Mouse (Mus musculus) retina, embryonic 14.5 days (tissue): ENCODE data around the gene Ano8.
A peak's percentile ranks its signal among the peaks of the same experiment; 100 is the strongest.

Source experiments
- DNase-seq: peaks from one replicate; pipeline ENCODE4 v3.0.0-alpha.2; 2015; ENCODE audit warnings: low spot score

Gene Ano8

GRCm38 (mm10) chr8:71470913-71471255 is 14.9 kb downstream of the Ano8 start:
- no peak for DNase-seq

- DNase-seq: no peak
Measured at GRCm38 (mm10) chr8:71470146-71470912, 15.4 kb downstream of the Ano8 start.

GRCm38 (mm10) chr8:71469411-71469810 is 16.4 kb downstream of the Ano8 start:
- DNase-seq: peak; percentile 74

- DNase-seq: peak; percentile 99
Measured at GRCm38 (mm10) chr8:71468916-71469315, 16.8 kb downstream of the Ano8 start, which contains the start of gene Dda1. Dda1 (plus strand) TSS chr8:71469199.

- no peak for DNase-seq
Measured at GRCm38 (mm10) chr8:71468001-71468400, 17.8 kb downstream of the Ano8 start.

- DNase-seq: no peak
Measured at GRCm38 (mm10) chr8:71467201-71467600, 18.6 kb downstream of the Ano8 start.

- DNase-seq: no peak
Measured at GRCm38 (mm10) chr8:71466198-71466597, 19.6 kb downstream of the Ano8 start.

- no peak for DNase-seq
Measured at GRCm38 (mm10) chr8:71465733-71466132, 20.0 kb downstream of the Ano8 start.

- peak; percentile 100 for DNase-seq
Measured at GRCm38 (mm10) chr8:71464513-71465500, 21.0 kb downstream of the Ano8 start, which contains the start of gene Mrpl34. Mrpl34 (plus strand) TSS chr8:71464959.

GRCm38 (mm10) chr8:71463188-71464033 is 22.4 kb downstream of the Ano8 start, which contains the start of gene Abhd8:
Abhd8 (minus strand) TSS chr8:71463655.
- DNase-seq: peak; percentile 99

GRCm38 (mm10) chr8:71462786-71463185 is 23.0 kb downstream of the Ano8 start:
- DNase-seq: peak; percentile 35

- DNase-seq: no peak
Measured at GRCm38 (mm10) chr8:71462191-71462590, 23.6 kb downstream of the Ano8 start.

- no peak for DNase-seq
Measured at GRCm38 (mm10) chr8:71461152-71461840, 24.5 kb downstream of the Ano8 start.

- DNase-seq: no peak
Measured at GRCm38 (mm10) chr8:71460716-71461115, 25.0 kb downstream of the Ano8 start.

GRCm38 (mm10) chr8:71457659-71458270 is 28.0 kb downstream of the Ano8 start:
- DNase-seq: no peak

- no peak for DNase-seq
Measured at GRCm38 (mm10) chr8:71456906-71457305, 28.9 kb downstream of the Ano8 start.

GRCm38 (mm10) chr8:71454668-71455067 is 31.1 kb downstream of the Ano8 start:
- DNase-seq: no peak

- DNase-seq: no peak
Measured at GRCm38 (mm10) chr8:71452669-71453068, 33.1 kb downstream of the Ano8 start.

GRCm38 (mm10) chr8:71451777-71452176 is 34.0 kb downstream of the Ano8 start:
- DNase-seq: no peak

GRCm38 (mm10) chr8:71451337-71451736 is 34.4 kb downstream of the Ano8 start:
- DNase-seq: no peak

- DNase-seq: no peak
Measured at GRCm38 (mm10) chr8:71445096-71445495, 40.7 kb downstream of the Ano8 start.
